In genomic region chr4:32923436-32923835, GRCm38 (mm10) we compare ENCODE assay signal across 8 mouse cellular contexts. TPM values are rescaled to one million over a fixed set of nuclear protein-coding genes. Genes with fewer than 3 reads are reported as not detected.
DNase-seq lines count a peak whose midpoint lies in the region; ATAC-seq and TF ChIP-seq lines count a peak whose summit lies in the region.

No protein-coding gene starts in this region.

- H3K79me2 ChIP-seq in heart, adult 2 months (replicated peaks; ENCODE audit: control insufficient read depth, insufficient read depth, low read length) = no peaks in the 10 kb centered on the region

- H3K36me3 ChIP-seq in heart, embryonic 12.5 days = 0 out of 2 replicates have a peak, but pooled peaks cover 2% of the 10 kb centered on the region
- H3K36me3 ChIP-seq in heart, adult 2 months (ENCODE audit: control insufficient read depth, insufficient read depth, low read length) = no peaks in the 10 kb centered on the region
- H3K36me3 ChIP-seq in forebrain, embryonic 12.5 days (replicated peaks) = no peaks in the 10 kb centered on the region
- no peaks in the 10 kb centered on the region for H3K36me3 ChIP-seq in midbrain, embryonic 11.5 days (ENCODE audit: control insufficient read depth, insufficient read depth, low read length)

- peaks cover 29% of the 10 kb centered on the region for H3K4me1 ChIP-seq in heart, embryonic 12.5 days (replicated peaks)
- no peaks in the 10 kb centered on the region for H3K4me1 ChIP-seq in heart, adult 2 months (ENCODE audit: control insufficient read depth, insufficient read depth, low read length)
- peaks cover 50% of the 10 kb centered on the region for H3K4me1 ChIP-seq in forebrain, embryonic 12.5 days
- peaks cover 21% of the 10 kb centered on the region for H3K4me1 ChIP-seq in midbrain, embryonic 11.5 days (ENCODE audit: control insufficient read depth, insufficient read depth, low read length)

- ATAC-seq in heart, embryonic 12.5 days (ENCODE audit: insufficient number of reproducible peaks, low FRiP score) = no peak
- peak; percentile 92 for ATAC-seq in forebrain, embryonic 12.5 days (ENCODE audit: low FRiP score)
- ATAC-seq in midbrain, embryonic 11.5 days (ENCODE audit: low FRiP score) = peak; percentile 94

- peak overlapping the region; percentile 60 for H3K4me2 ChIP-seq in heart, embryonic 12.5 days
- H3K4me2 ChIP-seq in forebrain, embryonic 12.5 days = peak overlapping the region; percentile 42
- H3K4me2 ChIP-seq in midbrain, embryonic 11.5 days = peak overlapping the region; percentile 45

- H3K9ac ChIP-seq in heart, embryonic 12.5 days = peak overlapping the region; percentile 42; the same call in 1 of the 2 replicates
- H3K9ac ChIP-seq in heart, adult 2 months (ENCODE audit: low read depth, low read length) = no peak overlapping the region
- H3K9ac ChIP-seq in forebrain, embryonic 12.5 days = peak overlapping the region; percentile 42; the same call in 1 of the 2 replicates
- peak overlapping the region; percentile 65 for H3K9ac ChIP-seq in midbrain, embryonic 11.5 days (ENCODE audit: low read length)

- H3K9me3 ChIP-seq in heart, embryonic 12.5 days (replicated peaks) = no peaks in the 10 kb centered on the region
- H3K9me3 ChIP-seq in forebrain, embryonic 12.5 days = no peaks in the 10 kb centered on the region
- no peaks in the 10 kb centered on the region for H3K9me3 ChIP-seq in midbrain, embryonic 11.5 days (ENCODE audit: control insufficient read depth, low read length)

- no peak for TF ChIP-seq POLR2A in heart, adult 2 months (IDR thresholded peaks at IDR 0.05; ENCODE audit: insufficient read depth, low read depth, low read length)

- DNase-seq in heart, adult 2 months = no peak
- DNase-seq in ZHBTc4 (ENCODE audit: low read depth, low spot score) = peak; percentile 91
- DNase-seq in midbrain, embryonic 11.5 days (ENCODE audit: low spot score, missing footprints) = peak; percentile 96
- DNase-seq in ovary, postnatal 10 days (ENCODE audit: low spot score) = no peak
- DNase-seq in thymus, postnatal 10 days (ENCODE audit: low spot score in 2 of 2) = no peak
- DNase-seq in spleen, adult 18-20 months = no peak

- TF ChIP-seq EP300 in heart, adult 2 months (IDR thresholded peaks at IDR 0.05; ENCODE audit: insufficient read depth, low read depth, low read length) = no peak

- intact Hi-C loops in heart, adult 2 months (cut with DNase I) = no loop called here

- no peak overlapping the region for H3K27ac ChIP-seq in heart, embryonic 12.5 days (ENCODE audit: poor library complexity, severe bottlenecking)
- no peak overlapping the region for H3K27ac ChIP-seq in heart, adult 2 months
- H3K27ac ChIP-seq in forebrain, embryonic 12.5 days = peak overlapping the region; percentile 94
- H3K27ac ChIP-seq in midbrain, embryonic 11.5 days (ENCODE audit: low read depth, low read length) = peak overlapping the region; percentile 98

- peak overlapping the region; percentile 11; the same call in 1 of the 2 replicates for H3K4me3 ChIP-seq in heart, embryonic 12.5 days
- H3K4me3 ChIP-seq in heart, adult 2 months = no peak overlapping the region
- peak overlapping the region; percentile 25 for H3K4me3 ChIP-seq in forebrain, embryonic 12.5 days (replicated peaks)
- H3K4me3 ChIP-seq in midbrain, embryonic 11.5 days (ENCODE audit: low read depth, low read length) = peak overlapping the region; percentile 25

- no peaks in the 10 kb centered on the region for H3K27me3 ChIP-seq in heart, embryonic 12.5 days (replicated peaks)
- H3K27me3 ChIP-seq in heart, adult 2 months (ENCODE audit: control insufficient read depth, insufficient read depth, low read length) = no peaks in the 10 kb centered on the region
- no peaks in the 10 kb centered on the region for H3K27me3 ChIP-seq in forebrain, embryonic 12.5 days
- H3K27me3 ChIP-seq in midbrain, embryonic 11.5 days (ENCODE audit: control insufficient read depth, insufficient read depth, low read length) = no peaks in the 10 kb centered on the region

- WGBS in heart, embryonic 12.5 days = 3% methylated on average over 10 of the region's 10 CpGs
- 16% methylated on average over 10 of the region's 10 CpGs for WGBS in heart, adult 2 months
- WGBS in forebrain, embryonic 12.5 days = 2% methylated on average over 10 of the region's 10 CpGs
- WGBS in midbrain, embryonic 11.5 days = 2% methylated on average over 10 of the region's 10 CpGs

- no peak for TF ChIP-seq CTCF in heart, adult 2 months (IDR thresholded peaks at IDR 0.05)

RNA-seq across cellular contexts. Expression of gene Ankrd6, which starts 27.2 kb away (rescaled TPM):
- polyA plus RNA-seq in heart, embryonic 12.5 days (2016; fragmentation: Nextera tagmentation; extraction: Ambion mirVana) = 7.0 and 7.7 TPM in 2 replicates
- 1 to 10 TPM; 4.1 to 4.9 TPM for total RNA-seq in heart, adult 2 months (2021)
- polyA plus RNA-seq in heart, adult 2 months (2012; rRNA removed) = 1.1 TPM in 2 replicates
- polyA plus RNA-seq in forebrain, embryonic 12.5 days (2016; fragmentation: Nextera tagmentation; extraction: Ambion mirVana) = 22.3 and 22.6 TPM in 2 replicates
- polyA plus RNA-seq in midbrain, embryonic 11.5 days (2014; fragmentation: Nextera tagmentation; extraction: Ambion mirVana) = 33.2 and 37.3 TPM in 2 replicates

RNA-seq across cellular contexts. Expression of gene Rragd, which starts 59.4 kb away (rescaled TPM):
- polyA plus RNA-seq in heart, embryonic 12.5 days (2016; fragmentation: Nextera tagmentation; extraction: Ambion mirVana) = 61.2 and 64.1 TPM in 2 replicates
- 100 to 1,000 TPM in 1 of 2 experiments, 10 to 100 TPM in 1; 81.2 to 101 TPM for total RNA-seq in heart, adult 2 months (2021)
- 30.5 and 57.6 TPM in 2 replicates for polyA plus RNA-seq in heart, adult 2 months (2012; rRNA removed)
- 31.2 and 31.8 TPM in 2 replicates for polyA plus RNA-seq in forebrain, embryonic 12.5 days (2016; fragmentation: Nextera tagmentation; extraction: Ambion mirVana)
- 32.9 and 34.9 TPM in 2 replicates for polyA plus RNA-seq in midbrain, embryonic 11.5 days (2014; fragmentation: Nextera tagmentation; extraction: Ambion mirVana)

Comparison
In these comparisons a context has a peak if more than half of its experiments do, and no peak if none do; other contexts are left out.
1. H3K27ac ChIP-seq: peak in forebrain, embryonic 12.5 days (single experiment) and midbrain, embryonic 11.5 days (single experiment); none in heart, embryonic 12.5 days (single experiment) and heart, adult 2 months (single experiment).
2. DNase-seq: peak in ZHBTc4 (single experiment) and midbrain, embryonic 11.5 days (single experiment); none in heart, adult 2 months (0 of 2), ovary, postnatal 10 days (single experiment), thymus, postnatal 10 days (0 of 2) and spleen, adult 18-20 months (0 of 2).
3. Peak in every context shown above with its lines, with median percentiles within 50 percentile points of each other: H3K4me2 ChIP-seq.